Mouse (Mus musculus): ENCODE results near the gene Pde4c. TPM values are rescaled to one million over a fixed set of nuclear protein-coding genes. Genes with fewer than 3 reads are reported as not detected.
A peak's percentile ranks its signal among the peaks of the same experiment; 100 is the strongest.

The Pde4c gene
- total RNA-seq, 1 experiment, result 1.6 TPM

GRCm38 (mm10) chr8:70790846-70791245 lies 67.3 kb downstream of the Pde4c start:
- H3K9ac ChIP-seq (ENCODE audit: insufficient read depth, low read depth, low read length, poor library complexity, severe bottlenecking), result no peak overlapping the region
- H3K36me3 ChIP-seq (ENCODE audit: control insufficient read depth, insufficient read depth, low read length, poor library complexity, severe bottlenecking), result 0 out of 2 replicates have a peak, but pooled peaks cover 2% of the 10 kb centered on the region
- peaks cover 0 to 29% of the 10 kb centered on the region in 2 experiments; a peak in 2 of 4 replicates for H3K4me1 ChIP-seq (ENCODE audit: control insufficient read depth in 2 of 2, insufficient read depth in 2 of 2, low read length in 2 of 2, poor library complexity in 1 of 2)
- no peak overlapping the region for H3K4me3 ChIP-seq (ENCODE audit: insufficient read depth in 1 of 2, low read depth in 1 of 2, low read length in 2 of 2, poor library complexity in 1 of 2, severe bottlenecking in 1 of 2)
- in situ Hi-C loops (cut with MboI; ENCODE audit: low sequenced_read_pairs in 2 of 2, unreplicated experiment in 2 of 2), result no loop called here
- H3K27ac ChIP-seq (ENCODE audit: insufficient read depth, low read depth, low read length, poor library complexity, severe bottlenecking), result no peak overlapping the region
- no peak for DNase-seq (ENCODE audit: low read depth, low spot score)
- TF ChIP-seq CHD2 (IDR thresholded peaks at IDR 0.05; ENCODE audit: low read depth, low read length) (no peak), ZC3H11A (IDR thresholded peaks at IDR 0.05; ENCODE audit: borderline replicate concordance, low read depth, low read length) (no peak), HCFC1 (IDR thresholded peaks at IDR 0.05; ENCODE audit: borderline replicate concordance, insufficient read depth, low read length) (no peak), MAFK (IDR thresholded peaks at IDR 0.05; ENCODE audit: insufficient read depth, low read depth, low read length) (no peak), ZNF384 (IDR thresholded peaks at IDR 0.05; ENCODE audit: low read depth, low read length) (no peak)
- H3K9me3 ChIP-seq (ENCODE audit: control insufficient read depth, insufficient read depth, low read depth, low read length), result no peaks in the 10 kb centered on the region

- H3K4me3 ChIP-seq (ENCODE audit: insufficient read depth in 1 of 2, low read depth in 1 of 2, low read length in 2 of 2, poor library complexity in 1 of 2, severe bottlenecking in 1 of 2), result no peak overlapping the region
- no peaks in the 10 kb centered on the region for H3K36me3 ChIP-seq (ENCODE audit: control insufficient read depth, insufficient read depth, low read length, poor library complexity, severe bottlenecking)
- TF ChIP-seq HCFC1 (IDR thresholded peaks at IDR 0.05; ENCODE audit: borderline replicate concordance, insufficient read depth, low read length), result no peak
- TF ChIP-seq CHD2 (IDR thresholded peaks at IDR 0.05; ENCODE audit: low read depth, low read length), result no peak
- no peak for TF ChIP-seq MAFK (IDR thresholded peaks at IDR 0.05; ENCODE audit: insufficient read depth, low read depth, low read length)
- no peak for TF ChIP-seq ZC3H11A (IDR thresholded peaks at IDR 0.05; ENCODE audit: borderline replicate concordance, low read depth, low read length)
- no peak overlapping the region for H3K27ac ChIP-seq (ENCODE audit: insufficient read depth, low read depth, low read length, poor library complexity, severe bottlenecking)
- no peak overlapping the region for H3K9ac ChIP-seq (ENCODE audit: insufficient read depth, low read depth, low read length, poor library complexity, severe bottlenecking)
- no peak for DNase-seq (ENCODE audit: low read depth, low spot score)
- no peaks in the 10 kb centered on the region for H3K9me3 ChIP-seq (ENCODE audit: control insufficient read depth, insufficient read depth, low read depth, low read length)
- in situ Hi-C loops (cut with MboI; ENCODE audit: low sequenced_read_pairs in 2 of 2, unreplicated experiment in 2 of 2), result no loop called here
- peaks cover 0 to 25% of the 10 kb centered on the region in 2 experiments; a peak in 2 of 4 replicates for H3K4me1 ChIP-seq (ENCODE audit: control insufficient read depth in 2 of 2, insufficient read depth in 2 of 2, low read length in 2 of 2, poor library complexity in 1 of 2)
Observed at GRCm38 (mm10) chr8:70791294-70791701, 67.8 kb downstream of the Pde4c start.

- in situ Hi-C loops (cut with MboI; ENCODE audit: low sequenced_read_pairs in 2 of 2, unreplicated experiment in 2 of 2), result no loop called here
- peaks cover 0 to 23% of the 10 kb centered on the region in 2 experiments; a peak in 2 of 4 replicates for H3K4me1 ChIP-seq (ENCODE audit: control insufficient read depth in 2 of 2, insufficient read depth in 2 of 2, low read length in 2 of 2, poor library complexity in 1 of 2)
Observed at GRCm38 (mm10) chr8:70791975-70792691, 68.6 kb downstream of the Pde4c start.

GRCm38 (mm10) chr8:70792700-70793099 lies 69.2 kb downstream of the Pde4c start:
- Histone ChIP-seq H3K27ac (ENCODE audit: insufficient read depth, low read depth, low read length, poor library complexity, severe bottlenecking) (peak overlapping the region; percentile 54; the same call in 1 of the 2 replicates), H3K9me3 (ENCODE audit: control insufficient read depth, insufficient read depth, low read depth, low read length) (no peaks in the 10 kb centered on the region), H3K4me3 (ENCODE audit: insufficient read depth in 1 of 2, low read depth in 1 of 2, low read length in 2 of 2, poor library complexity in 1 of 2, severe bottlenecking in 1 of 2) (peak overlapping the region; percentile 71 to 75), H3K36me3 (ENCODE audit: control insufficient read depth, insufficient read depth, low read length, poor library complexity, severe bottlenecking) (no peaks in the 10 kb centered on the region), H3K9ac (ENCODE audit: insufficient read depth, low read depth, low read length, poor library complexity, severe bottlenecking) (peak overlapping the region; percentile 5; the same call in 1 of the 2 replicates), H3K4me1 (ENCODE audit: control insufficient read depth in 2 of 2, insufficient read depth in 2 of 2, low read length in 2 of 2, poor library complexity in 1 of 2) (peaks cover 0 to 21% of the 10 kb centered on the region in 2 experiments; a peak in 2 of 4 replicates)
- DNase-seq (ENCODE audit: low read depth, low spot score), result peak; percentile 88
- TF ChIP-seq ZNF384 (IDR thresholded peaks at IDR 0.05; ENCODE audit: low read depth, low read length) (no peak), CHD2 (IDR thresholded peaks at IDR 0.05; ENCODE audit: low read depth, low read length) (no peak), HCFC1 (IDR thresholded peaks at IDR 0.05; ENCODE audit: borderline replicate concordance, insufficient read depth, low read length) (no peak), ZC3H11A (IDR thresholded peaks at IDR 0.05; ENCODE audit: borderline replicate concordance, low read depth, low read length) (no peak), MAFK (IDR thresholded peaks at IDR 0.05; ENCODE audit: insufficient read depth, low read depth, low read length) (no peak)
- in situ Hi-C loops (cut with MboI; ENCODE audit: low sequenced_read_pairs in 2 of 2, unreplicated experiment in 2 of 2), result no loop called here

More at GRCm38 (mm10) chr8:70791975-70792691, 68.6 kb downstream of the Pde4c start:
- Histone ChIP-seq H3K27ac (ENCODE audit: insufficient read depth, low read depth, low read length, poor library complexity, severe bottlenecking) (peak overlapping the region; percentile 54; the same call in 1 of the 2 replicates), H3K36me3 (ENCODE audit: control insufficient read depth, insufficient read depth, low read length, poor library complexity, severe bottlenecking) (no peaks in the 10 kb centered on the region), H3K4me3 (ENCODE audit: insufficient read depth in 1 of 2, low read depth in 1 of 2, low read length in 2 of 2, poor library complexity in 1 of 2, severe bottlenecking in 1 of 2) (peak overlapping the region; percentile 71 to 75), H3K9me3 (ENCODE audit: control insufficient read depth, insufficient read depth, low read depth, low read length) (no peaks in the 10 kb centered on the region), H3K9ac (ENCODE audit: insufficient read depth, low read depth, low read length, poor library complexity, severe bottlenecking) (peak overlapping the region; percentile 78)
- peak; percentile 94 for DNase-seq (ENCODE audit: low read depth, low spot score)
- TF ChIP-seq CHD2 (IDR thresholded peaks at IDR 0.05; ENCODE audit: low read depth, low read length) (no peak), MAFK (IDR thresholded peaks at IDR 0.05; ENCODE audit: insufficient read depth, low read depth, low read length) (no peak), ZNF384 (IDR thresholded peaks at IDR 0.05; ENCODE audit: low read depth, low read length) (no peak), ZC3H11A (IDR thresholded peaks at IDR 0.05; ENCODE audit: borderline replicate concordance, low read depth, low read length) (no peak), HCFC1 (IDR thresholded peaks at IDR 0.05; ENCODE audit: borderline replicate concordance, insufficient read depth, low read length) (no peak)

Data from ES-E14 (cell line).